Mouse (Mus musculus): Measurements from ENCODE around the gene Far1. TPM values are rescaled to one million over a fixed set of nuclear protein-coding genes. Genes with fewer than 3 reads are reported as not detected.

The Far1 gene
- polyA plus RNA-seq, 1 experiment from 2014 or later: 62.8 TPM

GRCm38 (mm10) chr7:113505516-113506045 is 8.1 kb upstream of the Far1 start:
- H3K4me3 ChIP-seq (ENCODE audit: low read depth, low read length): no peak overlapping the region
- WGBS: 89% methylated on average over 4 of the region's 4 CpGs
- DNase-seq (ENCODE audit: low spot score) (no peak), ATAC-seq (replicated peaks; ENCODE audit: low FRiP score, low TSS enrichment, low read depth) (no peak)
- no peak overlapping the region for H3K4me2 ChIP-seq (ENCODE audit: low read length)
- no peak overlapping the region for H3K27ac ChIP-seq (ENCODE audit: low read depth)
- H3K36me3 ChIP-seq (ENCODE audit: control insufficient read depth, insufficient read depth, low read length): no peaks in the 10 kb centered on the region
- H3K9me3 ChIP-seq (ENCODE audit: control insufficient read depth, low read length): no peaks in the 10 kb centered on the region
- H3K9ac ChIP-seq (ENCODE audit: low read length): no peak overlapping the region
- no peaks in the 10 kb centered on the region for H3K4me1 ChIP-seq (replicated peaks; ENCODE audit: control insufficient read depth, insufficient read depth, low read length)
- H3K27me3 ChIP-seq (replicated peaks; ENCODE audit: control insufficient read depth, insufficient read depth, low read length): 0 out of 2 replicates have a peak, but pooled peaks cover 4% of the 10 kb centered on the region

GRCm38 (mm10) chr7:113507846-113508245 is 5.8 kb upstream of the Far1 start:
- no peak overlapping the region for H3K4me3 ChIP-seq (ENCODE audit: low read depth, low read length)
- H3K4me1 ChIP-seq (replicated peaks; ENCODE audit: control insufficient read depth, insufficient read depth, low read length): no peaks in the 10 kb centered on the region
- no peak overlapping the region for H3K9ac ChIP-seq (ENCODE audit: low read length)
- H3K27ac ChIP-seq (ENCODE audit: low read depth): no peak overlapping the region
- DNase-seq (ENCODE audit: low spot score) (no peak), ATAC-seq (replicated peaks; ENCODE audit: low FRiP score, low TSS enrichment, low read depth) (no peak)
- no peak overlapping the region for H3K4me2 ChIP-seq (ENCODE audit: low read length)
- H3K9me3 ChIP-seq (ENCODE audit: control insufficient read depth, low read length): no peaks in the 10 kb centered on the region
- H3K27me3 ChIP-seq (replicated peaks; ENCODE audit: control insufficient read depth, insufficient read depth, low read length): 0 out of 2 replicates have a peak, but pooled peaks cover 4% of the 10 kb centered on the region
- WGBS: 53% methylated on average over 3 of the region's 3 CpGs
- no peaks in the 10 kb centered on the region for H3K36me3 ChIP-seq (ENCODE audit: control insufficient read depth, insufficient read depth, low read length)

- Histone ChIP-seq H3K4me3 (ENCODE audit: low read depth, low read length) (no peak overlapping the region), H3K36me3 (ENCODE audit: control insufficient read depth, insufficient read depth, low read length) (no peaks in the 10 kb centered on the region), H3K9me3 (ENCODE audit: control insufficient read depth, low read length) (no peaks in the 10 kb centered on the region), H3K27ac (ENCODE audit: low read depth) (no peak overlapping the region), H3K9ac (ENCODE audit: low read length) (no peak overlapping the region), H3K4me2 (ENCODE audit: low read length) (no peak overlapping the region), H3K4me1 (replicated peaks; ENCODE audit: control insufficient read depth, insufficient read depth, low read length) (peaks cover 14% of the 10 kb centered on the region), H3K27me3 (replicated peaks; ENCODE audit: control insufficient read depth, insufficient read depth, low read length) (0 out of 2 replicates have a peak, but pooled peaks cover 4% of the 10 kb centered on the region)
- DNase-seq (ENCODE audit: low spot score) (no peak), ATAC-seq (replicated peaks; ENCODE audit: low FRiP score, low TSS enrichment, low read depth) (no peak)
- WGBS: 79% methylated on average over 3 of the region's 3 CpGs
These were observed 2.2 kb upstream of the Far1 start for GRCm38 (mm10) chr7:113511396-113511795.

- no peak for DNase-seq (ENCODE audit: low spot score)
- peaks cover 14% of the 10 kb centered on the region for H3K4me1 ChIP-seq (replicated peaks; ENCODE audit: control insufficient read depth, insufficient read depth, low read length)
These were observed 928 bp upstream of the Far1 start for GRCm38 (mm10) chr7:113512527-113513285.

GRCm38 (mm10) chr7:113513963-113514649 is 472 bp downstream of the Far1 start:
- H3K4me2 ChIP-seq (ENCODE audit: low read length): peak overlapping the region; percentile 79
- no peaks in the 10 kb centered on the region for H3K9me3 ChIP-seq (ENCODE audit: control insufficient read depth, low read length)
- H3K27ac ChIP-seq (ENCODE audit: low read depth): peak overlapping the region; percentile 79
- WGBS: under 1% methylated on average over 45 of the region's 45 CpGs
- peak overlapping the region; percentile 75 for H3K9ac ChIP-seq (ENCODE audit: low read length)
- no peaks in the 10 kb centered on the region for H3K36me3 ChIP-seq (ENCODE audit: control insufficient read depth, insufficient read depth, low read length)
- H3K4me3 ChIP-seq (ENCODE audit: low read depth, low read length): peak overlapping the region; percentile 99
- no peak for DNase-seq (ENCODE audit: low spot score)
- H3K4me1 ChIP-seq (replicated peaks; ENCODE audit: control insufficient read depth, insufficient read depth, low read length): peaks cover 14% of the 10 kb centered on the region
- 0 out of 2 replicates have a peak, but pooled peaks cover 4% of the 10 kb centered on the region for H3K27me3 ChIP-seq (replicated peaks; ENCODE audit: control insufficient read depth, insufficient read depth, low read length)
- ATAC-seq (replicated peaks; ENCODE audit: low FRiP score, low TSS enrichment, low read depth): peak; percentile 77

More at GRCm38 (mm10) chr7:113512527-113513285, 928 bp upstream of the Far1 start:
- no peaks in the 10 kb centered on the region for H3K9me3 ChIP-seq (ENCODE audit: control insufficient read depth, low read length)
- peak overlapping the region; percentile 69 for H3K9ac ChIP-seq (ENCODE audit: low read length)
- WGBS: 14% methylated on average over 20 of the region's 20 CpGs
- H3K4me2 ChIP-seq (ENCODE audit: low read length): peak overlapping the region; percentile 83
- H3K27me3 ChIP-seq (replicated peaks; ENCODE audit: control insufficient read depth, insufficient read depth, low read length): 0 out of 2 replicates have a peak, but pooled peaks cover 4% of the 10 kb centered on the region
- 0 out of 2 replicates have a peak overlapping the region, but pooled peaks have one; percentile 47 for H3K27ac ChIP-seq (ENCODE audit: low read depth)
- H3K4me3 ChIP-seq (ENCODE audit: low read depth, low read length): peak overlapping the region; percentile 99
- no peaks in the 10 kb centered on the region for H3K36me3 ChIP-seq (ENCODE audit: control insufficient read depth, insufficient read depth, low read length)
- ATAC-seq (replicated peaks; ENCODE audit: low FRiP score, low TSS enrichment, low read depth): no peak

GRCm38 (mm10) chr7:113515831-113516230 is 2.2 kb downstream of the Far1 start:
- H3K36me3 ChIP-seq (ENCODE audit: control insufficient read depth, insufficient read depth, low read length): no peaks in the 10 kb centered on the region
- ATAC-seq (replicated peaks; ENCODE audit: low FRiP score, low TSS enrichment, low read depth) (no peak), DNase-seq (ENCODE audit: low spot score) (no peak)
- peaks cover 14% of the 10 kb centered on the region for H3K4me1 ChIP-seq (replicated peaks; ENCODE audit: control insufficient read depth, insufficient read depth, low read length)
- H3K4me2 ChIP-seq (ENCODE audit: low read length): no peak overlapping the region
- H3K9ac ChIP-seq (ENCODE audit: low read length): no peak overlapping the region
- H3K9me3 ChIP-seq (ENCODE audit: control insufficient read depth, low read length): no peaks in the 10 kb centered on the region
- no peaks in the 10 kb centered on the region for H3K27me3 ChIP-seq (replicated peaks; ENCODE audit: control insufficient read depth, insufficient read depth, low read length)
- no peak overlapping the region for H3K4me3 ChIP-seq (ENCODE audit: low read depth, low read length)
- WGBS: 81% methylated on average over 4 of the region's 4 CpGs
- no peak overlapping the region for H3K27ac ChIP-seq (ENCODE audit: low read depth)

GRCm38 (mm10) chr7:113518419-113518818 is 4.8 kb downstream of the Far1 start:
- H3K27me3 ChIP-seq (replicated peaks; ENCODE audit: control insufficient read depth, insufficient read depth, low read length): no peaks in the 10 kb centered on the region
- no peaks in the 10 kb centered on the region for H3K9me3 ChIP-seq (ENCODE audit: control insufficient read depth, low read length)
- peaks cover 14% of the 10 kb centered on the region for H3K4me1 ChIP-seq (replicated peaks; ENCODE audit: control insufficient read depth, insufficient read depth, low read length)
- H3K4me2 ChIP-seq (ENCODE audit: low read length): no peak overlapping the region
- no peaks in the 10 kb centered on the region for H3K36me3 ChIP-seq (ENCODE audit: control insufficient read depth, insufficient read depth, low read length)
- H3K9ac ChIP-seq (ENCODE audit: low read length): no peak overlapping the region
- no peak overlapping the region for H3K27ac ChIP-seq (ENCODE audit: low read depth)
- H3K4me3 ChIP-seq (ENCODE audit: low read depth, low read length): no peak overlapping the region
- ATAC-seq (replicated peaks; ENCODE audit: low FRiP score, low TSS enrichment, low read depth) (no peak), DNase-seq (ENCODE audit: low spot score) (no peak)
- 77% methylated on average over 3 of the region's 3 CpGs for WGBS

- H3K27me3 ChIP-seq (replicated peaks; ENCODE audit: control insufficient read depth, insufficient read depth, low read length): no peaks in the 10 kb centered on the region
- DNase-seq (ENCODE audit: low spot score) (no peak), ATAC-seq (replicated peaks; ENCODE audit: low FRiP score, low TSS enrichment, low read depth) (no peak)
- H3K4me1 ChIP-seq (replicated peaks; ENCODE audit: control insufficient read depth, insufficient read depth, low read length): peaks cover 14% of the 10 kb centered on the region
- H3K9ac ChIP-seq (ENCODE audit: low read length): no peak overlapping the region
- no peak overlapping the region for H3K27ac ChIP-seq (ENCODE audit: low read depth)
- no peaks in the 10 kb centered on the region for H3K9me3 ChIP-seq (ENCODE audit: control insufficient read depth, low read length)
- H3K4me2 ChIP-seq (ENCODE audit: low read length): no peak overlapping the region
- 86% methylated on average over 2 of the region's 2 CpGs for WGBS
- H3K36me3 ChIP-seq (ENCODE audit: control insufficient read depth, insufficient read depth, low read length): no peaks in the 10 kb centered on the region
- H3K4me3 ChIP-seq (ENCODE audit: low read depth, low read length): no peak overlapping the region
These were observed 5.3 kb downstream of the Far1 start for GRCm38 (mm10) chr7:113518961-113519360.

Data from intestine, embryonic 14.5 days (tissue).